In the genomic region with DNA sequence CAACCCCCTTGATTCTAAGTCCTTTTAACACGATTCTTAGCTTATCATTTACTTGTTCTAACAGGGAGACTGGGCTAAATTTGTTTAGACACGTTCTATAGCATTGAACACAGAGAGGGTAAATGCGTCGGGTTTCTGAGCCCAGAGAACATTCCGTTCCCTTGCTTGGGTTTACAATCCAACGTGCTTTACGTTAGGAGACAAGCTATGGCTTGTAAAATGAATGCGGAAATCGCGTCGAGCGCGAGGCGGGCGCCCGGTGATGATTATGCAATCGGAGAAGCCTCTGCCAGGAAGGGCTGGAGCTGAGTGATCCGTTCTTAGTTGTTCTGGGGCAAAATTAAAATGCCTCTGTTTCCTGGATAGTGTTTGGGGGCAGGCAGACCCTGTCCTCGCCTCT, we compare ENCODE assay signal across 11 mouse cellular contexts. TPM values are rescaled to one million over a fixed set of nuclear protein-coding genes. Genes with fewer than 3 reads are reported as not detected.
DNase-seq lines count a peak whose midpoint lies in the region; ATAC-seq lines count a peak whose summit lies in the region.
"Had no signal": no experiment of that assay in that cellular context is flagged by ENCODE, and none has a peak within 500 bp of the region (broad histone marks: within the 10 kb centered on the region; RNA-seq: fewer than 3 reads in every experiment).

No protein-coding gene starts in this region.

- no peak overlapping the region for H3K4me3 ChIP-seq in limb, embryonic 12.5 days (replicated peaks)
- H3K4me3 ChIP-seq in limb, embryonic 10.5 days = no peak overlapping the region
- H3K4me3 ChIP-seq in embryonic facial prominence, embryonic 12.5 days = no peak overlapping the region
- H3K4me3 ChIP-seq in limb, embryonic 15.5 days = no peak overlapping the region
- H3K4me3 ChIP-seq: erythroblast, embryonic 14.5 days; midbrain, embryonic 12.5 days had no signal

- ATAC-seq in limb, embryonic 12.5 days (ENCODE audit: insufficient number of reproducible peaks, insufficient read depth, low FRiP score, low TSS enrichment, low read depth) = no peak
- ATAC-seq in embryonic facial prominence, embryonic 12.5 days (ENCODE audit: insufficient number of reproducible peaks, insufficient read depth, low FRiP score, low TSS enrichment) = no peak
- 0 out of 2 replicates have a peak, but pooled peaks have one; percentile 17 for ATAC-seq in limb, embryonic 15.5 days (ENCODE audit: insufficient number of reproducible peaks, low FRiP score, low TSS enrichment, low read depth)
- peak; percentile 57; the same call in 1 of the 2 replicates for ATAC-seq in megakaryocyte progenitor cell, adult 5-6 weeks (replicated peaks; ENCODE audit: poor library complexity)
- no peak for ATAC-seq in monocyte, adult 5-6 weeks (replicated peaks; ENCODE audit: insufficient number of reproducible peaks, low FRiP score, low TSS enrichment, poor library complexity, severe bottlenecking)
- ATAC-seq in erythroblast, adult 5-6 weeks (replicated peaks; ENCODE audit: low FRiP score, poor library complexity, severe bottlenecking) = no peak

- H3K9me3 ChIP-seq in limb, embryonic 12.5 days = peaks cover 15% of the 10 kb centered on the region
- no peaks in the 10 kb centered on the region for H3K9me3 ChIP-seq in limb, embryonic 10.5 days (replicated peaks)
- H3K9me3 ChIP-seq in embryonic facial prominence, embryonic 12.5 days = no peaks in the 10 kb centered on the region
- no peaks in the 10 kb centered on the region for H3K9me3 ChIP-seq in limb, embryonic 15.5 days

- H3K4me2 ChIP-seq in limb, embryonic 12.5 days = no peak overlapping the region
- no peak overlapping the region for H3K4me2 ChIP-seq in embryonic facial prominence, embryonic 12.5 days (replicated peaks)
- no peak overlapping the region for H3K4me2 ChIP-seq in limb, embryonic 15.5 days
- H3K4me2 ChIP-seq: midbrain, embryonic 12.5 days had no signal

- H3K4me1 ChIP-seq in limb, embryonic 12.5 days (replicated peaks) = peaks cover 22% of the 10 kb centered on the region
- peaks cover 32% of the 10 kb centered on the region for H3K4me1 ChIP-seq in limb, embryonic 10.5 days
- peaks cover 10% of the 10 kb centered on the region; the same call in 1 of the 2 replicates for H3K4me1 ChIP-seq in embryonic facial prominence, embryonic 12.5 days
- peaks cover 9% of the 10 kb centered on the region for H3K4me1 ChIP-seq in limb, embryonic 15.5 days
- H3K4me1 ChIP-seq: midbrain, embryonic 12.5 days had no signal

- WGBS in limb, embryonic 12.5 days = 70% methylated on average over 19 of the region's 19 CpGs
- WGBS in limb, embryonic 10.5 days = 79% methylated on average over 19 of the region's 19 CpGs
- 71% methylated on average over 19 of the region's 19 CpGs for WGBS in embryonic facial prominence, embryonic 12.5 days
- 32% methylated on average over 19 of the region's 19 CpGs for WGBS in limb, embryonic 15.5 days

- H3K27ac ChIP-seq in limb, embryonic 12.5 days = 0 out of 2 replicates have a peak overlapping the region, but pooled peaks have one; percentile 5
- no peak overlapping the region for H3K27ac ChIP-seq in limb, embryonic 10.5 days
- peak overlapping the region; percentile 32; the same call in 1 of the 2 replicates for H3K27ac ChIP-seq in embryonic facial prominence, embryonic 12.5 days
- H3K27ac ChIP-seq in limb, embryonic 15.5 days = peak overlapping the region; percentile 86
- H3K27ac ChIP-seq: midbrain, embryonic 12.5 days had no signal

- no peaks in the 10 kb centered on the region for H3K27me3 ChIP-seq in limb, embryonic 12.5 days
- no peaks in the 10 kb centered on the region for H3K27me3 ChIP-seq in limb, embryonic 10.5 days (ENCODE audit: low read depth, poor library complexity, severe bottlenecking)
- no peaks in the 10 kb centered on the region for H3K27me3 ChIP-seq in embryonic facial prominence, embryonic 12.5 days
- no peaks in the 10 kb centered on the region for H3K27me3 ChIP-seq in limb, embryonic 15.5 days
- H3K27me3 ChIP-seq: midbrain, embryonic 12.5 days had no signal

- DNase-seq in limb, embryonic 10.5 days (ENCODE audit: low spot score) = no peak
- DNase-seq in spleen, postnatal 10 days (ENCODE audit: low spot score in 2 of 2) = no peak
- DNase-seq: layer of hippocampus, postnatal 36 days had no signal

- no peak overlapping the region for H3K9ac ChIP-seq in limb, embryonic 12.5 days (replicated peaks)
- no peak overlapping the region for H3K9ac ChIP-seq in embryonic facial prominence, embryonic 12.5 days
- no peak overlapping the region for H3K9ac ChIP-seq in limb, embryonic 15.5 days
- H3K9ac ChIP-seq: midbrain, embryonic 12.5 days had no signal

- H3K36me3 ChIP-seq in limb, embryonic 12.5 days = no peaks in the 10 kb centered on the region
- H3K36me3 ChIP-seq in limb, embryonic 10.5 days = peaks cover 3% of the 10 kb centered on the region; the same call in 1 of the 2 replicates
- no peaks in the 10 kb centered on the region for H3K36me3 ChIP-seq in embryonic facial prominence, embryonic 12.5 days
- H3K36me3 ChIP-seq in limb, embryonic 15.5 days = no peaks in the 10 kb centered on the region
- H3K36me3 ChIP-seq: midbrain, embryonic 12.5 days had no signal

RNA-seq across cellular contexts. Expression of a gene that starts 42.4 kb away (rescaled TPM):
- polyA plus RNA-seq in limb, embryonic 12.5 days (2016; fragmentation: Nextera tagmentation; extraction: Ambion mirVana) = 123 and 124 TPM in 2 replicates
- 110 and 119 TPM in 2 replicates for polyA plus RNA-seq in limb, embryonic 10.5 days (2016; fragmentation: Nextera tagmentation; extraction: Ambion mirVana)
- polyA plus RNA-seq in embryonic facial prominence, embryonic 12.5 days (2016; fragmentation: Nextera tagmentation; extraction: Ambion mirVana) = 67.6 and 72.3 TPM in 2 replicates
- 103 and 109 TPM in 2 replicates for polyA plus RNA-seq in limb, embryonic 15.5 days (2015; fragmentation: Nextera tagmentation; extraction: Ambion mirVana)
- total RNA-seq in megakaryocyte progenitor cell, adult 5-6 weeks (2015) = 9.9 and 12.1 TPM in 2 replicates
- 7.0 and 9.8 TPM in 2 replicates for total RNA-seq in megakaryocyte progenitor cell, adult 5-6 weeks (2017)
- 51.5 to 79.9 TPM (median 76.7 TPM) in 3 replicates for total RNA-seq in monocyte, adult 5-6 weeks (2017)
- 2.1 and 4.6 TPM in 2 replicates for total RNA-seq in erythroblast, adult 5-6 weeks (2015; ENCODE audit: low replicate concordance)
- total RNA-seq in erythroblast, adult 5-6 weeks (2017; ENCODE audit: low replicate concordance) = 2.6 and 5.9 TPM in 2 replicates

Comparison
In these comparisons a context has a peak if more than half of its experiments do, and no peak if none do; other contexts are left out.
1. ATAC-seq: peak in limb, embryonic 15.5 days (single experiment) and megakaryocyte progenitor cell, adult 5-6 weeks (single experiment); none in limb, embryonic 12.5 days (single experiment), embryonic facial prominence, embryonic 12.5 days (single experiment), monocyte, adult 5-6 weeks (single experiment) and erythroblast, adult 5-6 weeks (single experiment).